Mouse (Mus musculus) stomach, postnatal 0 days (tissue): ENCODE measurements around the gene Mrpl47. TPM values are rescaled to one million over a fixed set of nuclear protein-coding genes. Genes with fewer than 3 reads are reported as not detected.
"Not testable (repeated sequence)": the region's sequence is repeated elsewhere in the genome, so short reads cannot be mapped to it uniquely, and the experiment has no call there.

ENCODE experiments used
- ATAC-seq: fragments of 200-750 bp; cut with Nextera tagmentation; 2 replicates; pipeline ENCODE4 v1.8.0; 2017; ENCODE audit not compliant: low FRiP score, low TSS enrichment
- DNase-seq: peaks from one replicate; pipeline ENCODE4 v3.0.0-alpha.2; 2016; ENCODE audit warnings: low spot score
- H3K27ac ChIP-seq: fragments of 300-500 bp; sonication (generic); replicated peaks from 2 replicates; pipeline ENCODE4 v1.5.1; 2014; ENCODE audit warnings: mild to moderate bottlenecking, control low read depth
- H3K27me3 ChIP-seq: fragments of 300-500 bp; sonication (generic); 2 replicates; pipeline ENCODE4 v1.6.1; 2014; ENCODE audit warnings: low read length; ENCODE audit not compliant: control insufficient read depth, insufficient read depth
- H3K36me3 ChIP-seq: fragments of 300-500 bp; sonication (generic); 2 replicates; pipeline ENCODE4 v1.6.1; 2014; ENCODE audit warnings: low read length, mixed read lengths; ENCODE audit not compliant: control insufficient read depth, insufficient read depth
- H3K4me1 ChIP-seq: fragments of 300-500 bp; sonication (generic); replicated peaks from 2 replicates; pipeline ENCODE4 v1.6.1; 2014; ENCODE audit warnings: antibody characterized with exemption; ENCODE audit not compliant: control insufficient read depth, insufficient read depth
- H3K4me2 ChIP-seq: fragments of 300-500 bp; sonication (generic); replicated peaks from 2 replicates; pipeline ENCODE4 v1.6.1; 2014; ENCODE audit warnings: low read depth, mild to moderate bottlenecking, control low read depth, moderate library complexity
- H3K4me3 ChIP-seq: fragments of 300-500 bp; sonication (generic); 2 replicates; pipeline ENCODE4 v1.5.1; 2014; ENCODE audit warnings: low read depth, low read length, control low read depth
- H3K9ac ChIP-seq: fragments of 300-500 bp; sonication (generic); 2 replicates; pipeline ENCODE4 v1.6.1; 2014; ENCODE audit warnings: mild to moderate bottlenecking, low read length, control low read depth, mixed read lengths
- H3K9me3 ChIP-seq: fragments of 300-500 bp; sonication (generic); 2 replicates; pipeline ENCODE4 v1.6.1; 2016; ENCODE audit warnings: low read length; ENCODE audit not compliant: control insufficient read depth
- CTCF ChIP-seq: IDR thresholded peaks from 2 replicates; pipeline ENCODE4 v1.5.1; 2016; ENCODE audit warnings: antibody characterized with exemption, low read depth, mild to moderate bottlenecking, moderate library complexity
- EP300 ChIP-seq: optimal IDR thresholded peaks from 2 replicates; pipeline ENCODE3; 2016; ENCODE audit warnings: antibody characterized with exemption
- WGBS: fragments of 180-500 bp; shearing (Covaris S2); extraction: QIAGEN DNeasy Blood & Tissue Kit; methylation state at CpG from one replicate; pipeline ENCODE4 v1.1.7; 2014; 5-methylcytosine and 5-hydroxymethylcytosine counted together
- polyA plus RNA-seq: library from polyadenylated mRNA; unstranded; fragments of >200 nt; fragmentation: Nextera tagmentation; extraction: Ambion mirVana; gene quantifications from 2 replicates; pipeline ENCODE4 v1.2.1, GENCODE M21; 2015

Gene Mrpl47
- polyA plus RNA-seq, 1 experiment from 2014 or later = 22.3 TPM

DNA sequence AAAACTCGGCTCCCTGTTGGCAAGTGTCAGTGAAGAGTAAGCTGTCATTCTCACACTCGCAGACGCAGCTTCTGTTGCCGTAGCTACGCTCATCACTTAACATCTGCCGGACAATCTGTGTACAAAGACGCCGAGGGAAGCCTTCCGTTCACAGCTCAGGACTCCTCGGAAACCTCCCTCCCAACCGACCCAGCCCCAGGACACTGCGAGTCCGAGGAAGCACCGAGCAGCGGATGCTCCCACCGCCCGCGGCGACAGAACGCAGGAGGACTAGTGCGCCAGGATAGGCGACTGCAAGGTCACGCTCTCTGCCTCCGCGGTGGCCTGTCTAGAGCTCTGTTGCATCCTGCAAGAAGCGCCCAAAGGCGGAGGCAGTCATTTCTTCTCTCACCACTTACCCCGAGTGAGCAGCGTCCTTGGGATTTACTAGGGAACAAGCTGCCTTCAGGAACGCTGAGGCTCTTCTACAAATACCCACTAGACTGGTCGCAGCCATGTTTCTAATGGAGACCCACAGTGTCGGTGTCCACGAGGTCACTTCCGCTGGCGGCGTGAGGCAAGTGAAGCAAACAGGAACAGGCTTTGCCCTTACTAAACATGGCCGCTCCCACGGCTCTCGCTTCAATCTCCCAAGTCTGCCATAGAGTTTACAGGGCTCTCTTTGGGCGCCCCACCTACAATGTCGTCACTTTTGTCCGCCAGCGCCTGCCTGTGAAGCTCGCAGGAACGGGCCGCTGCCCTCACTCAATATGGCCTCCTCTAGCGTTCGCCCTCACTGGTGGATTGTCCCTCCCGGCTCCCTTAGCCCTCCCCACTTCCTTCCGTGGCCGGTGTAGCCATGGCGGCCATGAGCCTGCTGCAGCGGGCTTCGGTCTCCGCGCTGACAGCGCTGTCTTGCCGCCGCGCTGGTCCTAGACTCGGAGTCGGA is 897 bp downstream of the Mrpl47 start, which contains the start of gene Ndufb5:
TSS of gene Ndufb5 (plus strand) at position 747 of the 928 bp plus-strand sequence.
- TF ChIP-seq CTCF (no peak; the same call in 1 of the 2 replicates), EP300 (no peak)
- Histone ChIP-seq H3K36me3 (peaks cover 11% of the 10 kb centered on the region; the same call in 1 of the 2 replicates), H3K4me3 (peak within 1 kb of the TSS; percentile 89), H3K4me1 (no peaks in the 10 kb centered on the region), H3K27me3 (no peaks in the 10 kb centered on the region), H3K9ac (peak within 1 kb of the TSS; percentile 77), H3K9me3 (no peaks in the 10 kb centered on the region), H3K4me2 (peak within 1 kb of the TSS; percentile 95), H3K27ac (peak within 1 kb of the TSS; percentile 83)
- DNase-seq (peak; percentile 99), ATAC-seq (peak; percentile 99)
- under 1% methylated on average over 60 of the region's 62 CpGs for WGBS

DNA sequence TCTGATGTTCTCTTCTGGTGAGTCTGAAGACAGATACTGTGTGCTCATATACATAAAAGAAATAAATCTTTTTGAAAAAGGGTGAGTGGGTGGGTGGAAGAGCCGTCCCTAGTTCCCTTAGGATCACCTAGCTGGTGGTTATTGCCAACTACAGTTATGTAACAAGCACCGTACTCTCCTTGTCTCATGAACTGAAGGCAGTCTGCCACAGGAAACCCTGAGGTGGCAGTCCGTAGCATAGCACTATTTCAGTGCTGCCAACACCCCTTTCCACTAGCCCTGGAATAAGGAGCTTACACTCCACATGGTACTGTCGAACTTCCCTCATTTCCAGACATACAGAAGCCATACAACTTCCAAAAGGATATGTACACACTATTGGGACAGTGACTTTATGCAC is 9.5 kb downstream of the Mrpl47 start:
- ATAC-seq (no peak), DNase-seq (no peak)
- Histone ChIP-seq H3K36me3 (peaks cover 35% of the 10 kb centered on the region), H3K4me1 (no peaks in the 10 kb centered on the region), H3K4me2 (no peak overlapping the region), H3K9ac (no peak overlapping the region), H3K27me3 (no peaks in the 10 kb centered on the region), H3K27ac (no peak overlapping the region), H3K9me3 (no peaks in the 10 kb centered on the region), H3K4me3 (no peak overlapping the region)
- 89% methylated on average over 4 of the region's 4 CpGs for WGBS
- no peak for TF ChIP-seq CTCF
- no peak for TF ChIP-seq EP300

DNA sequence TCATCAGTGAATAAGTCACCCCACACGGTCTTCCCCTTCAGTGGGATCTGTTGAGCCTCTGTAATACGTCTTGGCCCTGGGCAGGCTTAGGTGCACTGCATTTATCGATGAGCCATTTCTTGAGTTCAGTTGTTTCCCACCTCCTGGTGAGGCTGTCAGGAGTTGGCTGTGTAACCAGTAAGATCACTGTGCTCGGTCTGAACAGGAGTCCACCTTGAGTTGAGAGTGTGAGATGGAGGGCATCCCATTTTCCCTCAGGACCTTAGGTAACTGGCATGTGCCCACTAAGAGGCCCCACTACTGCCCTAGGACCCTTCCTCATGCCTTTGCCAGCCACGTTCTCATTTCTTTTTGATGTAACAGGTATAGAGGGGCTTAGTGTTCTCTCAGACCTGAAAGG is 11.5 kb downstream of the Mrpl47 start:
- Histone ChIP-seq H3K4me2 (no peak overlapping the region), H3K4me3 (no peak overlapping the region), H3K27me3 (no peaks in the 10 kb centered on the region), H3K27ac (no peak overlapping the region), H3K36me3 (peaks cover 29% of the 10 kb centered on the region), H3K9ac (no peak overlapping the region), H3K4me1 (no peaks in the 10 kb centered on the region), H3K9me3 (no peaks in the 10 kb centered on the region)
- 86% methylated on average over 5 of the region's 5 CpGs for WGBS
- TF ChIP-seq CTCF (no peak), EP300 (no peak)
- DNase-seq (no peak), ATAC-seq (no peak)

DNA sequence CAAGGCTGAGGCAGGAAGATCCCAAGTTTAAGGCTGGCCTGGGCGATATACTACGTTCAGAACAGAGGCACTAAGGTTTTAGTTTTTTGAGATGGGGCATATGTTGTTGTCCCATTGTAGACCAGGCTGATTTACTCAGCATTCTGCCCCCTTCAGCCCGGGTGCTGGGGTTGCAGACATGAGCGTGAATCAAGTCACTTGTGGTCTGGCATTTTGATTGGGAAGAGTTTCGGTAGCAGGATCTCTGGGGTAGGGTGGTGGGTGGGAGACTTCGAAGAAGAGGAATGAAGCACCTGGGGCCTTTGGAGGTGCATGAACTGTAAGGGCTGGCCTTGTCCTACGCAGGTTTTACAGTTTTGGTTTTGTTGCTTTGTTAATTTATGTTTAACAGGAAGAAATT is 13.2 kb downstream of the Mrpl47 start:
- WGBS = 88% methylated on average over 7 of the region's 7 CpGs
- H3K9me3 ChIP-seq = no peaks in the 10 kb centered on the region

DNA sequence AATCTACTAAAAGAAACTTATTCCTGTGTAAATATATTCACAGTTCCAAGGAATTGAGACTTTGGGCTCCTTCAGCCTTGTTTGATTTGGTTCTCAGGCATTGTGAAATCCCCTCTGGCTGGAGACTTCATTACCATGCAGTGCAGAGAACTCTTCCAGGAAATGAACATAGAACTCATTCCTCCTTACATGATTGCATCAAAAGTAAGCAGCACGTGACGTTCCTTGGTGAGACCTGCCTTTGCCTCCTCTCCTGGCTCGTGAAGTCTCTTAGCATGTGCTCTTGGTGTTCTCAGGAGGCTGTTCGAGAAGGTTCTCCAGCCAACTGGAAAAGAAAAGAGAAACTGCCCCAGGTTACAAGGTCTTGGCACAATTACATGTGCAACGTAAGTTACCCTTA is 19.1 kb downstream of the Mrpl47 start:
- Histone ChIP-seq H3K36me3 (peaks cover 31% of the 10 kb centered on the region), H3K4me3 (no peak overlapping the region), H3K4me1 (no peaks in the 10 kb centered on the region), H3K9me3 (no peaks in the 10 kb centered on the region), H3K27me3 (no peaks in the 10 kb centered on the region), H3K9ac (no peak overlapping the region), H3K4me2 (no peak overlapping the region), H3K27ac (no peak overlapping the region)
- no peak for TF ChIP-seq EP300
- DNase-seq = no peak
- WGBS = 92% methylated on average over 5 of the region's 5 CpGs
- no peak for ATAC-seq

More for the DNA sequence above, 13.2 kb downstream of the Mrpl47 start:
- Histone ChIP-seq H3K27me3 (no peaks in the 10 kb centered on the region), H3K36me3 (peaks cover 28% of the 10 kb centered on the region), H3K4me2 (no peak overlapping the region), H3K27ac (no peak overlapping the region), H3K9ac (no peak overlapping the region), H3K4me1 (no peaks in the 10 kb centered on the region), H3K4me3 (no peak overlapping the region)
- TF ChIP-seq EP300 (no peak), CTCF (no peak)
- DNase-seq = no peak
- ATAC-seq = no peak

DNA sequence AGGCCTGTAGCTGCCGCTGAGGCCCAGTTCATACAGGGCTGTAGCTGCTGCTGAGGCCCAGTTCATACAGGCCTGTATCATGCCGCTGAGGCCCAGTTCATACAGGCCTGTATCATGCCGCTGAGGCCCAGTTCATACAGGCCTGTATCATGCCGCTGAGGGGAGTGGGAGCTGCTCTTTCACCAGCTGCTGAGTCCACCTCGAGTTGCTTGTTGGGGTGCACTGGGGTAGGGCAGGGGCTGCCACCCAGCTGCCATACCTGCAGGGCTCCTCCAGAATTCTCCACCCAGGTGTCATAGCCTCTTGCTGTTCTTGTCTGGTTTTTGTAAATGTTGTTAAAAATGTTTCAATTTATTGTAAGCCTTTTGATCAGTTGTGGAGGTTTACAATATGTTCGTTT is 20.0 kb downstream of the Mrpl47 start:
- H3K4me2 ChIP-seq, DNase-seq, H3K27ac ChIP-seq, ATAC-seq, H3K4me3 ChIP-seq, H3K4me1 ChIP-seq, H3K9me3 ChIP-seq, H3K27me3 ChIP-seq, H3K9ac ChIP-seq: not testable (repeated sequence)
- WGBS = 94% methylated on average over 6 of the region's 6 CpGs
- peaks cover 27% of the 10 kb centered on the region for H3K36me3 ChIP-seq
